Mouse (Mus musculus) G1E (cell line): ENCODE measurements at regions not wholly inside any gene's neighbourhood (a gene's known extent, or its start where the extent isn't known, plus 50 kb on each side); places are given as distances from the start of the nearest gene placed in this dataset.

Experiments used
- ATAC-seq: 2 replicates; pipeline ENCODE4 v1.8.0; 2016; ENCODE audit warnings: mild to moderate bottlenecking; ENCODE audit not compliant: insufficient number of reproducible peaks, poor library complexity, low FRiP score, severe bottlenecking; ENCODE audit errors: extremely low read depth
- DNase-seq: peaks from one replicate; pipeline ENCODE4 v3.0.0; 2012; ENCODE audit warnings: low spot score
- H3K27me3 ChIP-seq: 2 replicates; pipeline ENCODE4 v1.6.1; 2012; ENCODE audit warnings: mild to moderate bottlenecking, low read length, inconsistent platforms; ENCODE audit not compliant: insufficient read depth
- H3K36me3 ChIP-seq: replicated peaks from 2 replicates; pipeline ENCODE3; 2012; ENCODE audit warnings: mild to moderate bottlenecking, inconsistent platforms
- H3K4me1 ChIP-seq: 2 replicates; pipeline ENCODE4 v1.6.1; 2012; ENCODE audit warnings: low read depth, low read length, inconsistent platforms, mixed read lengths; ENCODE audit not compliant: insufficient read depth
- H3K4me3 ChIP-seq: 2 replicates; pipeline ENCODE4 v1.5.1; 2012; ENCODE audit warnings: low read depth, mild to moderate bottlenecking, inconsistent platforms, low read length, moderate library complexity, mixed read lengths
- H3K9me3 ChIP-seq: replicated peaks from 2 replicates; pipeline ENCODE4 v1.6.1; 2012; ENCODE audit warnings: inconsistent platforms
- CTCF ChIP-seq: IDR thresholded peaks from 2 replicates; pipeline ENCODE4 v1.5.1; 2012; ENCODE audit warnings: low read depth, low read length, inconsistent platforms, mixed read lengths
- GATA1 ChIP-seq: IDR thresholded peaks from 2 replicates; pipeline ENCODE4 v1.6.1; 2012; ENCODE audit warnings: borderline replicate concordance, low read length, inconsistent platforms, mixed read lengths
- GATA2 ChIP-seq: IDR thresholded peaks from 2 replicates; pipeline ENCODE4 v1.6.1; 2012; ENCODE audit warnings: low read depth, low read length, inconsistent platforms, borderline replicate concordance
- POLR2AphosphoS5 ChIP-seq: IDR thresholded peaks from 2 replicates; pipeline ENCODE4 v1.6.1; 2012; ENCODE audit warnings: low read depth, low read length, inconsistent platforms; ENCODE audit not compliant: insufficient replicate concordance
- TAL1 ChIP-seq: conservative IDR thresholded peaks from 2 replicates; pipeline ENCODE4 v1.6.1; 2012; ENCODE audit warnings: low read depth, low read length, inconsistent platforms, mixed read lengths

DNA sequence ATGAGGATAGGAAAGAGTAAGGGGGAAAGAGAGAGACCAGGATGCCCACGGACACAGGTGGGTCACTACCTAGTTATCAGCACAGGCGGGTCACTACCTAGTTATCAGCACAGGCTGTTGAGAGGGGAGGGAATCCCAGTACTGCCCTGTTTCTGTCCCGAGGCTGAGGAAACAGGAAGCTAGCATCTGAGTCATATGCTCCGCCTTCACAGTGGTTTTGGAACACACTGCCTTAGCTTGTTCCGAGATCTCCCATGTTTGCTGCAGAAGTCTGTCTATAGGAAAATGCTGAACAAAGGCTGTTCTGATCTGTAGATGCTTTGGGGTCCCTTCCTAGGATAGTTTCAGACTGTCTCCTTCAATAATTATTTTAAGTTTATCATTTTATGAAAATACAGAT lies 55.4 kb upstream of the Chd6 start:
- H3K4me1 ChIP-seq, result no peaks in the 10 kb centered on the region
- TF ChIP-seq POLR2AphosphoS5, result no peak
- no peak for TF ChIP-seq TAL1
- TF ChIP-seq GATA1, result no peak
- TF ChIP-seq GATA2, result no peak
- no peak for TF ChIP-seq CTCF
- H3K36me3 ChIP-seq, result no peaks in the 10 kb centered on the region
- no peak overlapping the region for H3K4me3 ChIP-seq
- H3K27me3 ChIP-seq, result no peaks in the 10 kb centered on the region
- peaks cover 14% of the 10 kb centered on the region for H3K9me3 ChIP-seq
- ATAC-seq (no peak), DNase-seq (no peak)
